Mouse (Mus musculus) bone marrow macrophage, adult 2 months (primary cell): ENCODE data around the gene Blvra.

Experiments used
- CTCF ChIP-seq: IDR thresholded peaks from 2 replicates; pipeline ENCODE4 v1.5.1; 2012; ENCODE audit warnings: low read depth, mild to moderate bottlenecking, low read length, moderate library complexity
- POLR2A ChIP-seq: IDR thresholded peaks from 2 replicates; pipeline ENCODE4 v1.6.1; 2012; ENCODE audit warnings: mild to moderate bottlenecking, low read depth, low read length, borderline replicate concordance

DNA sequence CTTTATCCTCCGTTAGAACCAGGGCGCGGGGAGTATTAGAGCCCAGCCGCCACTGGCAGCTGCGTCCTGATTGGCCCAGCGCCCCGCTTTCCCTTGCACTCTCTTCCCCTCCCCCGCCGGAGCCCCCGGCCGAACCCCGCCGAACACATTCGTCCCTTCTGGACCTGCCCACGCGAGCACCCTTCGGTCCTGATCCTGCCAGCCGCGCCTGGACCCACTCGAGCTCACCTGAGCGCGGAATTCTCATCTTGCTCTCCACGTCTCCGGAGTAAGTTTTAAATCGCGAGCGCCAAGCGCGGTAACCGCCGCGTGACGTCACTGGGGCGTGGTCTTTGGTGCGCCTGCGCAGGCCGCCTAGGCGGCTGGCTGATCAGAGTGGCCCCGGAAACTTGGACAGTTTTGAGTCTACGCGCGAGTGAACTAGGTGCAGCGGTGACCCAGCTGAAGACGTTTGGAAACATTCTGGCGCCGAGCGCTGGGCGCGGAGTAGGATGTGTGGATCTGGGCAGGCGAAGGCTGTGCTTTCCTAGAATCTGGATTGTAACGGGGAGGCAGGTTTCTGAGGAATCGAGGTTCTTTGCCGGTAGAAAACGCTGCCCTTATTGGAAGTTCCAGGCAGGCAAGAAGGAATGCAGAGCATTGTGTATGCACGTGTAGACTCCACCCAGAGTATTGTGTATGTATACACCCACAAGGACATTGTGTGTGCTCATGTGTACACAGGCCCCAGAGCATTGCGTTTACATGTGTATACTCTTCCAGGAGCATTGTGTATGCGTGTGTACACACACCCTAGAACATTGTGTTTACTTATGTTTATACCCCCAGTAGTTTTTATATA lies 63.4 kb downstream of the Blvra start, which contains the start of gene Ncaph:
- TF ChIP-seq POLR2A: peak; percentile 83
- TF ChIP-seq CTCF: no peak
